Mouse (Mus musculus): ENCODE measurements around the gene Anln. TPM values are rescaled to one million over a fixed set of nuclear protein-coding genes. Genes with fewer than 3 reads are reported as not detected.
A peak's percentile ranks its signal among the peaks of the same experiment; 100 is the strongest.

Anln gene
- polyA plus RNA-seq, 1 experiment from 2014 or later = 47.9 TPM

- Histone ChIP-seq H3K9me3 (no peaks in the 10 kb centered on the region), H3K4me1 (no peaks in the 10 kb centered on the region), H3K9ac (no peak overlapping the region), H3K36me3 (peaks cover 94% of the 10 kb centered on the region), H3K4me3 (no peak overlapping the region), H3K27ac (replicated peaks) (no peak overlapping the region), H3K27me3 (replicated peaks) (no peaks in the 10 kb centered on the region), H3K4me2 (no peak overlapping the region)
- ATAC-seq (ENCODE audit: extremely low read depth, insufficient number of reproducible peaks, low FRiP score, low TSS enrichment) = no peak
- WGBS = 90% methylated on average over 6 of the region's 6 CpGs
Observed at GRCm38 (mm10) chr9:22360916-22361315, 28.1 kb downstream of the Anln start.

DNA sequence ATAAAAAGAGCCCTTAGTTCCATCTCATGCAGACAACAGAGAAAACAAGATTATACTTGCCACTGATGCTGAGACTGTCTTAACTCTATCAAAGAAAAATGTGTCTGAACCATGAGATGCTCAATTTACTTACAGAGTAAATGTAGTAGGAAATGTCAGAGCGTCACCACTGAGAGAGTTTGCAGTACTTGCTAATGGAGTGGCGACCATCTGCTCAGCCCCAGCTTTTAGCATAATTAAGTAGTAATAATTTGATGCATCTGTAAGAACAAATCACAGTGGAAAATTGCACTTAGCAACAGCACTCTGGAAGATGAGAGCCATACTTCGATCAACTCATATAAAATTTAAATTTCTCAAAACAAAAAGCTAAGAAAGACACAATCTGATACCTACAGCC, 33.1 kb downstream of the Anln start:
- no peak for ATAC-seq (ENCODE audit: extremely low read depth, insufficient number of reproducible peaks, low FRiP score, low TSS enrichment)
- no peaks in the 10 kb centered on the region for H3K9me3 ChIP-seq
- H3K9ac ChIP-seq = no peak overlapping the region
- H3K27ac ChIP-seq (replicated peaks) = no peak overlapping the region
- H3K4me2 ChIP-seq = no peak overlapping the region
- H3K36me3 ChIP-seq = peaks cover 87% of the 10 kb centered on the region
- H3K4me3 ChIP-seq = no peak overlapping the region
- 92% methylated on average over 3 of the region's 3 CpGs for WGBS
- H3K4me1 ChIP-seq = no peaks in the 10 kb centered on the region
- no peaks in the 10 kb centered on the region for H3K27me3 ChIP-seq (replicated peaks)

GRCm38 (mm10) chr9:22353901-22354300, 35.1 kb downstream of the Anln start:
- no peaks in the 10 kb centered on the region for H3K4me1 ChIP-seq
- peaks cover 80% of the 10 kb centered on the region for H3K36me3 ChIP-seq
- H3K4me2 ChIP-seq = no peak overlapping the region
- no peak overlapping the region for H3K9ac ChIP-seq
- H3K27ac ChIP-seq (replicated peaks) = no peak overlapping the region
- H3K4me3 ChIP-seq = no peak overlapping the region
- H3K27me3 ChIP-seq (replicated peaks) = no peaks in the 10 kb centered on the region
- no peaks in the 10 kb centered on the region for H3K9me3 ChIP-seq
- 81% methylated on average over 5 of the region's 5 CpGs for WGBS
- no peak for ATAC-seq (ENCODE audit: extremely low read depth, insufficient number of reproducible peaks, low FRiP score, low TSS enrichment)

DNA sequence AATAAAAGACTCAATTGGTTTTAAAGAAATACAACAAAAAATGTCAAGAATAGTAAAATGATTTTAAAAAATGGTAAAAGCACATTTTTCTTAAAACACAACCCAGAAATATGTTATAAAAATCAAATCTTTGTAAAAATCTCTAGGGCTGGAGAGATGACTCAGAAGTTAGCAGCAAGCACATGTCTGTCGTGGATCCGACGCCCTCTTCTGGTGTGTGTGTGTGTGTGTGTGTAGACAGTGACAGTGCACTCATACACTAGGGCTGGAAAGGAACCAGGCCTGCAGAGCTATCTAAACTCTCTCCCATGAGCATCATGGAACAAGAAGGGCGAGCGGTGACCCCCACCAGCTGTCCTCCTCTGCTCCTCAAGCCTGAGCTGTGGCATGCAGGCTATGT, 35.5 kb downstream of the Anln start:
- H3K9me3 ChIP-seq = no peaks in the 10 kb centered on the region
- no peak overlapping the region for H3K4me3 ChIP-seq
- H3K4me1 ChIP-seq = no peaks in the 10 kb centered on the region
- no peak overlapping the region for H3K9ac ChIP-seq
- WGBS = 93% methylated on average over 5 of the region's 5 CpGs
- H3K4me2 ChIP-seq = no peak overlapping the region
- H3K36me3 ChIP-seq = peaks cover 77% of the 10 kb centered on the region
- no peak for ATAC-seq (ENCODE audit: extremely low read depth, insufficient number of reproducible peaks, low FRiP score, low TSS enrichment)
- H3K27ac ChIP-seq (replicated peaks) = no peak overlapping the region
- no peaks in the 10 kb centered on the region for H3K27me3 ChIP-seq (replicated peaks)

DNA sequence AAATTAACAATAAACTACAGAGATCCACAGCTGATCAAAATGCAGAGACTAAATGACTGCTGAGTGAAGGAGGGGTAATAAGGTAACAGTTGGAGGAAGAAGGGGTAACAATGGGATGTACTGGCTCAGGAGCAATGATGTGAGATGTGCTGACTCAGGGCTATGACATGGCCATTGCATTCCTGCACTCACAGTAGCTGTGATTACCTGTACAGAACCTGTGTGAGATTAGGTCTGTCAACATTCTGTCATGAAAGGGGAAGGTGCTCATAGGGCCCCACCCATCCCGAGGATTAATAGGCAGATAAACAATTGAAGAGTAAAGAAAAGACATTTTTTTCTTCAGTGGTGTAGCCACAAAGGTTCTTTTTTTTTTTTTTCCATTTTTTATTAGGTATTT, 48.7 kb downstream of the Anln start:
- Histone ChIP-seq H3K4me3 (no peak overlapping the region), H3K9ac (no peak overlapping the region), H3K36me3 (peaks cover 86% of the 10 kb centered on the region), H3K9me3 (no peaks in the 10 kb centered on the region), H3K27ac (replicated peaks) (no peak overlapping the region), H3K4me1 (no peaks in the 10 kb centered on the region), H3K4me2 (no peak overlapping the region), H3K27me3 (replicated peaks) (no peaks in the 10 kb centered on the region)
- ATAC-seq (ENCODE audit: extremely low read depth, insufficient number of reproducible peaks, low FRiP score, low TSS enrichment) = no peak
- 71% methylated on average over 1 of the region's 1 CpGs for WGBS

DNA sequence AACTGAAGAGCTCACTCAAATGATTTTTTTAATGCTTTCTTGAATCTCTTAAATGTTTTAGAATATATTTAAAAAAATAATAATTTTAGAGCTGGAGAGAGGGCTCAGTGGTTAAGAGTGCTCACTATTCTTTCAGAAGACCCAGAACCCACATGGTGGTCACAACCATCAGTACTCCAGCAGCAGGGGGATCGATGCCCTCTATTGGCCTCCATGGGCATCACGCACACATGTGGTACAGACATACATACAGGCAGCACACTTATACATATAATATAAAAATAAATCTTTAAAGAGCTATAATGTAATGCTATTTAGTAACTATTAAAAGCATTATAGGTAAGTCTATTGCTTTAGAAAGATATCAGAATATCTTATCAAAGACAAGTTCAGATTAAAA, 51.8 kb downstream of the Anln start:
- Histone ChIP-seq H3K27ac (replicated peaks) (no peak overlapping the region), H3K27me3 (replicated peaks) (no peaks in the 10 kb centered on the region), H3K36me3 (peaks cover 87% of the 10 kb centered on the region), H3K4me2 (no peak overlapping the region), H3K4me3 (no peak overlapping the region), H3K4me1 (no peaks in the 10 kb centered on the region), H3K9me3 (no peaks in the 10 kb centered on the region), H3K9ac (no peak overlapping the region)
- 94% methylated on average over 2 of the region's 2 CpGs for WGBS
- no peak for ATAC-seq (ENCODE audit: extremely low read depth, insufficient number of reproducible peaks, low FRiP score, low TSS enrichment)

DNA sequence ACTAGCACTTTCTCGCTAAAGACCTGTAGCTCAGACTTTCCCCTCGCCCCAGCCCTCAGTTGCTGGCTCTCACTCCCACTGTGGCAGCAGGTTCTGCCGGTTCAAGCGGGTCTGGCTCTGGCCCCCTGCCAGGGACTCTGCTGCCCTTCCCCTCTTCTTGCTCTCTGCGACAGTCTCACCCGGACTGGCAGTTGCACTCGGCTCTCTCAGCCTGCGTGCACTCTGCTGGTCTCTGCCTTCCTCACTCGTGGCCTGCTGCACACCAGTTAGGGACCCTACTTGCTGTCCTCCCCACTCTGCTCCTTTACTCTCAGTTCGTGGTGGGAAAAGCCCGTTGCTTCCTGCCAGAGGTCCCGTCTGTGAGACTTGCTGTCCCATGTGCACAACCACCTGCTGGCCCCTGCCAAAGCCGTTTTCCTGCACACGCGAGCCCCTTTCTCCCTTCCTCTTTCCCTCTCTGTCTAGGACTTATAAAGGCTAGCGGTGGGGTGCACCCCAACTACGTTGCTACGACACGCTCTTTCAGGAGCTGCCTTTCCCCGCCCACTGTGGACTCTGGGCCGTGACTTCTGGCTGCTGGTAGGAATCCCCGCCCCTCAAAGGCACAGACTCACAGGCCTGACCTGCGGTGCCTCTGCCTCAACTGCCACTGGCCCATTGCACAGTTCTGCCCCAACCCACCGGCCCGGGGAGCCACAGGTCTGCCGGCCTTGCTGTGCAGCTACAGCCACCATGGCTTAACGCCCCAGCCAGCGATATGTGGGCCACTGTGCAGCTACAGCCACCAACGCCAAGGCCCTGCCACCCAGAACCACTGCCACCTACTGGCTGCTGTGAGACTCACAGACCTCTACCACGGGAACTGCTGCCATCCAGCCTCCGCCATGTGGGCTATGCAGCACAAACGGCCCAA, 61.3 kb downstream of the Anln start:
- ATAC-seq (ENCODE audit: extremely low read depth, insufficient number of reproducible peaks, low FRiP score, low TSS enrichment) = peak; percentile 76
- H3K9me3 ChIP-seq = no peaks in the 10 kb centered on the region
- peaks cover 18% of the 10 kb centered on the region for H3K4me1 ChIP-seq
- peak overlapping the region; percentile 84 for H3K9ac ChIP-seq
- peaks cover 20% of the 10 kb centered on the region for H3K36me3 ChIP-seq
- no peaks in the 10 kb centered on the region for H3K27me3 ChIP-seq (replicated peaks)
- peak overlapping the region; percentile 77 for H3K27ac ChIP-seq (replicated peaks)
- H3K4me2 ChIP-seq = peak overlapping the region; percentile 98
- WGBS = under 1% methylated on average over 32 of the region's 32 CpGs
- peak overlapping the region; percentile 65 for H3K4me3 ChIP-seq

DNA sequence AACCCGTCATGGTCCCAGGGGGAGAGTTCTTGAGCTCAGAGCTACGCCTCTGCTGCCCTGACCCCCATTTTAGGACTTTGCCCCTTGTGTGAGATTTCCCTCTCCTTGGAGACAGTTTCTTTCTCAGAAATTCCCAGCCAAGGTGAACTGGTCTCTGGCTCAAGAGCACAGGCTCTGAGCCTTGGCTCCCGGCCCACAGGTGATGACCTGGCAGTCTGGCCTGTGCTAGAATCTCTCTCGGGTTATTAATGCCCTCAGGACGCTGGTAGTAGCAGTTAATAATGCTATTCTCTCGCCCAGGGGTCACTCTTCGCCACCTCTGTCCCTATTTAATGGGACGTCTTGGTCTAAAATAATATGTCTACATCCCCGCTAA, 61.9 kb downstream of the Anln start:
- H3K36me3 ChIP-seq = peaks cover 15% of the 10 kb centered on the region
- ATAC-seq (ENCODE audit: extremely low read depth, insufficient number of reproducible peaks, low FRiP score, low TSS enrichment) = no peak; the same call in 1 of the 2 replicates
- no peaks in the 10 kb centered on the region for H3K9me3 ChIP-seq
- WGBS = 14% methylated on average over 9 of the region's 9 CpGs
- peak overlapping the region; percentile 84 for H3K9ac ChIP-seq
- H3K27ac ChIP-seq (replicated peaks) = peak overlapping the region; percentile 77
- no peaks in the 10 kb centered on the region for H3K27me3 ChIP-seq (replicated peaks)
- peak overlapping the region; percentile 98 for H3K4me2 ChIP-seq
- peak overlapping the region; percentile 65 for H3K4me3 ChIP-seq
- H3K4me1 ChIP-seq = peaks cover 18% of the 10 kb centered on the region

GRCm38 (mm10) chr9:22324579-22324978, 64.4 kb downstream of the Anln start:
- H3K4me3 ChIP-seq = no peak overlapping the region
- no peaks in the 10 kb centered on the region for H3K9me3 ChIP-seq
- 95% methylated on average over 1 of the region's 1 CpGs for WGBS
- no peaks in the 10 kb centered on the region for H3K27me3 ChIP-seq (replicated peaks)
- no peak overlapping the region for H3K4me2 ChIP-seq
- H3K4me1 ChIP-seq = peaks cover 18% of the 10 kb centered on the region
- ATAC-seq (ENCODE audit: extremely low read depth, insufficient number of reproducible peaks, low FRiP score, low TSS enrichment) = no peak
- no peak overlapping the region for H3K27ac ChIP-seq (replicated peaks)
- H3K36me3 ChIP-seq = no peaks in the 10 kb centered on the region
- H3K9ac ChIP-seq = no peak overlapping the region

- no peaks in the 10 kb centered on the region for H3K27me3 ChIP-seq (replicated peaks)
- H3K36me3 ChIP-seq = no peaks in the 10 kb centered on the region
- H3K27ac ChIP-seq (replicated peaks) = no peak overlapping the region
- ATAC-seq (ENCODE audit: extremely low read depth, insufficient number of reproducible peaks, low FRiP score, low TSS enrichment) = no peak
- H3K4me3 ChIP-seq = no peak overlapping the region
- peaks cover 6% of the 10 kb centered on the region; the same call in 1 of the 2 replicates for H3K9me3 ChIP-seq
- H3K4me2 ChIP-seq = no peak overlapping the region
- H3K4me1 ChIP-seq = peaks cover 10% of the 10 kb centered on the region
- WGBS = 67% methylated on average over 8 of the region's 8 CpGs
- H3K9ac ChIP-seq = no peak overlapping the region
Observed at GRCm38 (mm10) chr9:22322381-22323211, 66.4 kb downstream of the Anln start.

GRCm38 (mm10) chr9:22319109-22319508, 69.9 kb downstream of the Anln start:
- H3K27ac ChIP-seq (replicated peaks) = no peak overlapping the region
- no peak overlapping the region for H3K9ac ChIP-seq
- H3K27me3 ChIP-seq (replicated peaks) = no peaks in the 10 kb centered on the region
- H3K4me3 ChIP-seq = no peak overlapping the region
- no peaks in the 10 kb centered on the region for H3K4me1 ChIP-seq
- H3K9me3 ChIP-seq = peaks cover 10% of the 10 kb centered on the region; the same call in 1 of the 2 replicates
- H3K4me2 ChIP-seq = no peak overlapping the region
- no peak for ATAC-seq (ENCODE audit: extremely low read depth, insufficient number of reproducible peaks, low FRiP score, low TSS enrichment)
- H3K36me3 ChIP-seq = no peaks in the 10 kb centered on the region
- WGBS = 80% methylated on average over 1 of the region's 1 CpGs
